Mouse (Mus musculus) bone marrow macrophage, adult 2 months (primary cell): ENCODE results near the gene Greb1.

Experiments
- CTCF ChIP-seq: IDR thresholded peaks from 2 replicates; pipeline ENCODE4 v1.5.1; 2012; ENCODE audit warnings: low read depth, mild to moderate bottlenecking, low read length, moderate library complexity
- POLR2A ChIP-seq: IDR thresholded peaks from 2 replicates; pipeline ENCODE4 v1.6.1; 2012; ENCODE audit warnings: mild to moderate bottlenecking, low read depth, low read length, borderline replicate concordance

GRCm38 (mm10) chr12:16752236-16752840 is 48.3 kb downstream of the Greb1 start:
- TF ChIP-seq CTCF = no peak
- no peak for TF ChIP-seq POLR2A
